Mouse (Mus musculus) stomach, postnatal 0 days (tissue): ENCODE measurements around the gene Cacna1s. TPM values are rescaled to one million over a fixed set of nuclear protein-coding genes. Genes with fewer than 3 reads are reported as not detected.
A peak's percentile ranks its signal among the peaks of the same experiment; 100 is the strongest.

Experiments
- ATAC-seq: fragments of 200-750 bp; cut with Nextera tagmentation; 2 replicates; pipeline ENCODE4 v1.8.0; 2017; ENCODE audit not compliant: low FRiP score, low TSS enrichment
- DNase-seq: peaks from one replicate; pipeline ENCODE4 v3.0.0-alpha.2; 2016; ENCODE audit warnings: low spot score
- H3K27ac ChIP-seq: fragments of 300-500 bp; sonication (generic); replicated peaks from 2 replicates; pipeline ENCODE4 v1.5.1; 2014; ENCODE audit warnings: mild to moderate bottlenecking, control low read depth
- H3K27me3 ChIP-seq: fragments of 300-500 bp; sonication (generic); 2 replicates; pipeline ENCODE4 v1.6.1; 2014; ENCODE audit warnings: low read length; ENCODE audit not compliant: control insufficient read depth, insufficient read depth
- H3K36me3 ChIP-seq: fragments of 300-500 bp; sonication (generic); 2 replicates; pipeline ENCODE4 v1.6.1; 2014; ENCODE audit warnings: low read length, mixed read lengths; ENCODE audit not compliant: control insufficient read depth, insufficient read depth
- H3K4me1 ChIP-seq: fragments of 300-500 bp; sonication (generic); replicated peaks from 2 replicates; pipeline ENCODE4 v1.6.1; 2014; ENCODE audit warnings: antibody characterized with exemption; ENCODE audit not compliant: control insufficient read depth, insufficient read depth
- H3K4me2 ChIP-seq: fragments of 300-500 bp; sonication (generic); replicated peaks from 2 replicates; pipeline ENCODE4 v1.6.1; 2014; ENCODE audit warnings: low read depth, mild to moderate bottlenecking, control low read depth, moderate library complexity
- H3K4me3 ChIP-seq: fragments of 300-500 bp; sonication (generic); 2 replicates; pipeline ENCODE4 v1.5.1; 2014; ENCODE audit warnings: low read depth, low read length, control low read depth
- H3K9ac ChIP-seq: fragments of 300-500 bp; sonication (generic); 2 replicates; pipeline ENCODE4 v1.6.1; 2014; ENCODE audit warnings: mild to moderate bottlenecking, low read length, control low read depth, mixed read lengths
- H3K9me3 ChIP-seq: fragments of 300-500 bp; sonication (generic); 2 replicates; pipeline ENCODE4 v1.6.1; 2016; ENCODE audit warnings: low read length; ENCODE audit not compliant: control insufficient read depth
- CTCF ChIP-seq: IDR thresholded peaks from 2 replicates; pipeline ENCODE4 v1.5.1; 2016; ENCODE audit warnings: antibody characterized with exemption, low read depth, mild to moderate bottlenecking, moderate library complexity
- EP300 ChIP-seq: optimal IDR thresholded peaks from 2 replicates; pipeline ENCODE3; 2016; ENCODE audit warnings: antibody characterized with exemption
- WGBS: fragments of 180-500 bp; shearing (Covaris S2); extraction: QIAGEN DNeasy Blood & Tissue Kit; methylation state at CpG from one replicate; pipeline ENCODE4 v1.1.7; 2014; 5-methylcytosine and 5-hydroxymethylcytosine counted together
- polyA plus RNA-seq: library from polyadenylated mRNA; unstranded; fragments of >200 nt; fragmentation: Nextera tagmentation; extraction: Ambion mirVana; gene quantifications from 2 replicates; pipeline ENCODE4 v1.2.1, GENCODE M21; 2015

Gene Cacna1s
- polyA plus RNA-seq, 1 experiment from 2014 or later = not detected

DNA sequence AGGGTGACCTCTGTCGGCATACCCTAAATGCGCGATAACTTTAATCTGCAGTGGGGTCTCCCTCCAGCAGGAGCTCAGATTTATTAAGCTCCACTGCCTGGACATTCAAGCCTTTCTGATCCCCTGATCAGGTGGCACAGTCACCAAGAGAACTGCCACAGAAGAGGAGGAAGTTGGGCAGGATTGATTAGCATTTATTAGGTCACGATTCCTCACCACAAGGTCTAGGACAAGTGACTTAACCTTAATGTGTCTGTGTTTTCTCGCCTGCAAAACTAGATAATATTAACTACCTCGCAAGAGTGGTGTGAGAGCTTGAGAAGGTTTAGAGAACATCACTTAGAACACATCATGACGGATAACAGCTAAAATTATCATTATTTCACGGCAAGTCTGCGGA is 4.7 kb upstream of the Cacna1s start:
- DNase-seq (no peak), ATAC-seq (no peak)
- H3K4me1 ChIP-seq = no peaks in the 10 kb centered on the region
- H3K9me3 ChIP-seq = no peaks in the 10 kb centered on the region
- TF ChIP-seq CTCF (no peak), EP300 (no peak)
- H3K4me2 ChIP-seq = no peak overlapping the region
- no peaks in the 10 kb centered on the region for H3K36me3 ChIP-seq
- 70% methylated on average over 9 of the region's 9 CpGs for WGBS
- H3K27me3 ChIP-seq = no peaks in the 10 kb centered on the region
- no peak overlapping the region for H3K27ac ChIP-seq
- no peak overlapping the region for H3K4me3 ChIP-seq
- H3K9ac ChIP-seq = no peak overlapping the region

DNA sequence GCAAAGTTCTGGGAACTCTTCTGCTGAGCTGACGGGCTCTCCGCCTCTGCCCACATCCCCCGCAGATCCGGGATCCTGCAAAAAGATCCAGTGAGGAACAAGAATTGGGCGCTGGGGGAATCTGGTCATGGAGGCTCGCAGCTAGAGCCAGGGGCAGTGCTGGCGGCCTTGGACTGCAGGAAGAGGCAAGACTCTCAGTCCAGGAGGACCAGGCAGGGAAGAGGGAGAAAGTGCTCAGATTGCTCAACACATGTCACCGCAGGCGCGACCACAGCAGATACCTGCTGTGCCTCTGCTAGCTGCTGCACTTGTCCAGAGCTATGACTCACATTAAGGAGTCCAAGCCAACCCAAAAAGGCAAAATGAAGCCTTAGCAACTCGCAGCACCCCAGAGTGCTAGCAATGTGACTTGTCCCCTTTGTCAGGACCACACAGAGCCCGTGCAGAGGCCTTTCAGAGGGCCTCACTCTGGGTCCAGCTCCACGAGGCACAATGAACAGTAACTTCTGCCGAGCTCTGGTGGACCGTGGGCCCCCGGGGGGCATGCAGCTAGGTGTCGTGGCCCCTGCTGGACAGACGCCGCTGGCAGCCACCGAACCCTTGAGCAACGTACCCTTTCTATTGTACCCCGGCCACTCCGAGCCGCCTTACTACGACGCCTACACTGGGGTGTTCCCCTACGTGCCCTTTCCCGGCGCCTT is 2.1 kb upstream of the Cacna1s start, which contains the start of gene Ascl5:
Gene Ascl5, plus strand, starts transcription at position 493 of the 701 bp plus-strand sequence.
- H3K4me1 ChIP-seq = no peaks in the 10 kb centered on the region
- DNase-seq = peak; percentile 17
- peak within 1 kb of the TSS; percentile 45 for H3K4me2 ChIP-seq
- peak within 1 kb of the TSS; percentile 23 for H3K4me3 ChIP-seq
- H3K27ac ChIP-seq = no peak within 1 kb of the TSS
- no peaks in the 10 kb centered on the region for H3K36me3 ChIP-seq
- H3K27me3 ChIP-seq = no peaks in the 10 kb centered on the region
- ATAC-seq = 0 out of 2 replicates have a peak, but pooled peaks have one; percentile 3
- WGBS = 33% methylated on average over 29 of the region's 29 CpGs
- H3K9me3 ChIP-seq = no peaks in the 10 kb centered on the region
- no peak within 1 kb of the TSS for H3K9ac ChIP-seq
- no peak for TF ChIP-seq CTCF
- no peak for TF ChIP-seq EP300

DNA sequence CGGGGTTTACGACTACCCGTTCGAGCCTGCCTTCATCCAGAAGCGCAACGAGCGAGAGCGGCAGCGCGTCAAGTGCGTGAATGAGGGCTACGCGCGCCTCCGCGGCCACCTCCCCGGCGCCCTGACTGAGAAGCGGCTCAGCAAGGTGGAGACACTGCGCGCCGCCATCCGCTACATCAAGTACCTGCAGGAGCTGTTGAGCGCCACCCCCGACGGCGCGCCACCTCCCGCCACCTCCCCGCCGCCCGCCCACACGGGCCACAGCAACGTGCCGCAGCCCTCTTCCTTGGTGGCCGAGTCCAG is 1.6 kb upstream of the Cacna1s start:
- Histone ChIP-seq H3K4me2 (peak overlapping the region; percentile 45), H3K27me3 (no peaks in the 10 kb centered on the region), H3K4me1 (no peaks in the 10 kb centered on the region), H3K36me3 (no peaks in the 10 kb centered on the region), H3K9me3 (no peaks in the 10 kb centered on the region), H3K9ac (no peak overlapping the region), H3K4me3 (peak overlapping the region; percentile 23), H3K27ac (no peak overlapping the region)
- ATAC-seq (peak; percentile 53), DNase-seq (peak; percentile 64)
- 1% methylated on average over 36 of the region's 36 CpGs for WGBS
- TF ChIP-seq CTCF = no peak
- TF ChIP-seq EP300 = no peak

DNA sequence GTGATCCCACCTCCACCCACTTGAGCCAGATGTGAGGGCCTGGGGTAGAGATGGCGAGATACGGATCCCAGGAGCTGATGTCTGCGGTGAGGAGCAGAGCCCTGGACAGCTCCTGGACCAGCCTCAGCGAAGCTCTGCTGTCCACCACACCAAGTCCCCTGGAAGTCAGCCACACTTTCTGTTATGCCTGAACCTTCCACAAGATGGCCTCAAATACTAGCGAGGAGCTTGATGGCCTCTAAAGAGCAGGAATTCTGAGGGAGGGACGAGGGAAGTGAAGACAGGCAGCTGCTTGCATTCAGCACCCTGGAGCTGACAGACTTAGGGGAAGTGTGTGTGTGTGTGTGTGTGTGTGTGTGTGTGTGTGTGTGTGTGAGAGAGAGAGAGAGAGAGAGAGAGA is 1.1 kb upstream of the Cacna1s start:
- Histone ChIP-seq H3K4me1 (no peaks in the 10 kb centered on the region), H3K9me3 (no peaks in the 10 kb centered on the region), H3K9ac (no peak overlapping the region), H3K27ac (no peak overlapping the region), H3K4me3 (peak overlapping the region; percentile 23), H3K27me3 (no peaks in the 10 kb centered on the region), H3K36me3 (no peaks in the 10 kb centered on the region), H3K4me2 (peak overlapping the region; percentile 45)
- 2% methylated on average over 6 of the region's 6 CpGs for WGBS
- ATAC-seq (peak; percentile 83), DNase-seq (peak; percentile 82)
- TF ChIP-seq EP300 (no peak), CTCF (peak; percentile 93)

DNA sequence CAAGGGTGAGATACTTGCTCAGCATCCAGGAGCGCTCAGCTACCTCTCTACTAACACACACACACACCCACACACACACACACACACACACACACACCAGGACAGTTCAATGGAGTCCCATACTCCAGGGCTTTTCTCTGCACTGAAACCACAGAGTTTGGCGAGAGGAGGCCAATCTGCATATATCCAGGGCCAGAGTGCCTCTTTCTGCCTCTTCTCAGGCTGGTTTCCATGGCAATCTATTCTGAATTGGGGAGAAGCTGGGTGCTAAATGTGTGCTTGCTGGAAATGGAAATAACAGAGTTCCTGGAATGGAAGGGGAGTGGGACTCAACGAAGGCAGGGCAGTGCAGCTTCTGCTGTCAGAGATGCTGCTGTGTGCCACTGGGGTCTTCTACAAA is 3.2 kb downstream of the Cacna1s start:
- H3K27ac ChIP-seq = no peak overlapping the region
- TF ChIP-seq CTCF (no peak), EP300 (no peak)
- 79% methylated on average over 3 of the region's 3 CpGs for WGBS
- no peaks in the 10 kb centered on the region for H3K27me3 ChIP-seq
- no peaks in the 10 kb centered on the region for H3K9me3 ChIP-seq
- H3K36me3 ChIP-seq = no peaks in the 10 kb centered on the region
- DNase-seq = no peak
- H3K4me2 ChIP-seq = no peak overlapping the region
- H3K9ac ChIP-seq = no peak overlapping the region
- no peak for ATAC-seq
- no peaks in the 10 kb centered on the region for H3K4me1 ChIP-seq
- no peak overlapping the region for H3K4me3 ChIP-seq

DNA sequence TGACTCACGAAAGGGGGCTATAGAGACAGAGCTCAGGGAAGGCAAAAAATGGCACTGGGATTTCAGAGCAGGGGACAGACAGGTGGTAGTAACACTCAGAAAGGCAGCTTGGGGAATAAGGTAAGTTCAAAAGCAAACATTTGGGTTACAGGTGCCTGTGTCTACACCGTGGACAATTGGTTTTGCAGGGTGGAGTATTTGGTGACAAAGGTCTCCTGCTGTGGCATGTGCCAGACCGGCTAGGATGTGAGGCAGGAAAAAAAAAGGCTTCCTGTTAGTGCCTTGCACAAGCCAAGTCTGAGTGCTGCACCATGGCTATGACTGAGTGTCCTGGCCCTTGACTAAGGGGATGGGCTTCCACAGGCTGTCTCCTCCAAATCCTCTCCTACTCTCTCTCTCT is 6.0 kb downstream of the Cacna1s start:
- 42% methylated on average over 3 of the region's 3 CpGs for WGBS
- ATAC-seq (peak; percentile 87), DNase-seq (peak; percentile 78)
- TF ChIP-seq EP300 (no peak), CTCF (no peak)
- Histone ChIP-seq H3K4me2 (no peak overlapping the region), H3K36me3 (no peaks in the 10 kb centered on the region), H3K4me3 (no peak overlapping the region), H3K9ac (no peak overlapping the region), H3K27me3 (no peaks in the 10 kb centered on the region), H3K9me3 (no peaks in the 10 kb centered on the region), H3K4me1 (no peaks in the 10 kb centered on the region), H3K27ac (peak overlapping the region; percentile 58)
